Mouse (Mus musculus) frontal cortex, postnatal 25 days (tissue): ENCODE results near the gene Tln2.
"Not testable (repeated sequence)": the region's sequence is repeated elsewhere in the genome, so short reads cannot be mapped to it uniquely, and the experiment has no call there.

Source experiments
- DNase-seq, 2 experiments: peaks; one replicate each; pipeline ENCODE4 v3.0.0; 2022; ENCODE audit warnings: low spot score in 2 of 2

Gene Tln2

DNA sequence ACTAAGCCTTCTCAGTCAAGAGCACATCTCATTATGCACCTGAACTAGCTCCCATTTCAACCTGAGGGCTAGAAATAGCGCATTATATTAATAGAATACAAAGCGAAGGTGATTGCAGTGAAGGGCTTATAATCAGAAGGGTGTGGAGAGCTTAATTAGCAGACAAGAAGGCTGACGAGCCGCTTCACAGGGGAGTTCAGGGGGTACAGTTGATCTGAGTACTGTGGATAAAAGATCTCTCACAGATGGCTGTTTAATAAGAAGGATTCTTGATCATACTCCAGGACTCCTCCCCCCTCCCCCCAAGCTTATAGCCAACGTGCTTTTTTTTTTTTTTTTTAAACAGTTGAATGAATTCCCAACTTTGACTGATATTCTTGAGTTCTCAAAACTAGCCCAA lies 198.0 kb downstream of the Tln2 start:
- DNase-seq, result no peak

DNA sequence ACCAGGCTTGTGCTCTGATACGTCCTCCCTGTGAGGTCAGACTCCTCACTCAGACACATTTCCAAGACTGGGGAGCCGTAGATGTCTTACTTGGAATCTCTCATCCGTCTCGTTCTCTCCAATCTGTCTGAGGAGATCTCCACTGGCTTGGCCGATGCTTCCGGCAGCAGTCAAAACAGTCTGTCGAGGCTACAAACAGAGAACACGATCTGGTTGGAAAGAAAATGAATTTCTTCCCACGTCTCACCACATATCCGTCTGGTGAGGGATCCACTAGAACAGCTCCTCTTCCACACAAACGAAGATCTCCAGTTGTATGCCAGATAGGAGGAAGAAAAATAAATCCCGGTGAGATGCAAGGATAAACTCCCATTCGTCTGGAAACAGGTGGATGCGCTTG lies 205.1 kb downstream of the Tln2 start:
- no peak for DNase-seq

DNA sequence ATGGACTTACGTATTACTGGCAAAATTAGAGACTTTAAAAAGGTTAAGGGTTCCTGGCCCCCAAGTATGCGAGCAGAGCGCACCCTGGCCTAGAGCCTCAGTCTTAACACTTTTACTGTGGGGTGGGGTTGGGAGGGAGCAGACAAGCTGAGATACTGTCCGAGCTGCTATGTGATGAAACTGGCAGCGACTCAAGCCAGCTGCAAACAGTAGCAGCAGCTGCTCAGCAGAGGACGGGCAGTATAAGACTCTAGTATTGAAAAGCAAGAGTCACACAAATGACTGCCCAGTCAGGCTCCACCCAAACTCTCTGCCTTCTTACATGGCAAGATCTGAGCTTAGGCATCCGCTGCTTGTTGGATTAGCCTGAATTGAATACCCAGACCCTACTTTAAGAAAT lies 206.1 kb downstream of the Tln2 start:
- no peak for DNase-seq

DNA sequence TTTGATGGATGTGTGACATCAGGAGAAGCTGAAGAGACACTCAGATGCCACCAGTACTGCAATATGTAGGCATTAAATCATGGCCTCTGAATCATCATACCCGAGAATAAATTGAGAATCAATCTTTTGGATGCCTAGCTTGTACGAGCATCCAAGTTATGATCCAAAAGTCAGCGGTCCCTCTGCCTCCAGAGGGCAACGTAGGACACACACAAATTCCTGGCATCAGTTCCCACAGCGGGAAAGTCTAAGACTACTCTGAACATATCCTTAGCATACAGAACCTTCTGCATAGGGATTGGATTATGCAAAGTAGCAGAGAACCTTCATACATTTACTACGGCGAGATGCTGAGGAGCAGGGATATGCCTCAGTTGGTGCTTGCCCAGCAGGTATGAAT lies 210.5 kb downstream of the Tln2 start:
- no peak for DNase-seq

GRCm38 (mm10) chr9:67347184-67347583 lies 212.3 kb downstream of the Tln2 start:
- no peak for DNase-seq

DNA sequence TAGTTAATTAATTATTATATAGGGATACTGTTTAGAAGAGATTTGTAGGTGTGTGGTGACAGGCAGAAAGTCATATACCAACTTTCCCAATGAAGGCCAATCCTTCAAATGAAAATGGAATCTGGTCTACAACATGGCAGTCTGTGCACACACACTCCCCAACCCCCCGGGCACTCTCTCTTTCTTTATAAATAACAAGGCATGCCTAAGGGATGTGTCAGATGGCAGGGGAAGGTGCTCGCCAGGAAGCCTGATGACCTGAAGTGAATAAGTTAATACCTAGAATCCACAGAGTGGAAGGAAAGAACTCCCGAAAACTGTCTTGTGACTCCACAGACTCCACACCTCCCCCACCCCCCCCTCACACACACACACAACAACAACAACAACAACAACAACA lies 228.2 kb downstream of the Tln2 start:
- no peak for DNase-seq

DNA sequence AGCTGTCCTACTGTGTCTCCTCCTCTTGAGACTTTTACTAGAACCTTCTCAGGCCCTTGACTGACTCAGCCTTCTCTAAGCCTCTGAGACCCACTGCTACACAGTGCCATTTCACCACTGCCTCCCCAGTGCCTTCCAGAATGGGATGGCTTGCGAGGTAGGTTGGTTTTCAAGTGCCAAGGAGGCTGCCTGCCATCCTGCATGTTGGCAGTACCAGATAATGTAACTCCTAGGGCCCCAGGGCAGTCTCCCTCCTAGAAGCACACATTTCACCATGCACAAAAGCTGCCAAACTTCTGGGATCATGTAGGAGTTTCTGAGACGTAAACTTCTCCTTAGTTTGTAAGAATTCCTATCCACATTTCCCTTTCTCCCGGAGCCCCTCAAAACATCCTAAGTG lies 231.1 kb downstream of the Tln2 start:
- DNase-seq, result no peak

GRCm38 (mm10) chr9:67321886-67322285 lies 237.6 kb downstream of the Tln2 start:
- no peak for DNase-seq

DNA sequence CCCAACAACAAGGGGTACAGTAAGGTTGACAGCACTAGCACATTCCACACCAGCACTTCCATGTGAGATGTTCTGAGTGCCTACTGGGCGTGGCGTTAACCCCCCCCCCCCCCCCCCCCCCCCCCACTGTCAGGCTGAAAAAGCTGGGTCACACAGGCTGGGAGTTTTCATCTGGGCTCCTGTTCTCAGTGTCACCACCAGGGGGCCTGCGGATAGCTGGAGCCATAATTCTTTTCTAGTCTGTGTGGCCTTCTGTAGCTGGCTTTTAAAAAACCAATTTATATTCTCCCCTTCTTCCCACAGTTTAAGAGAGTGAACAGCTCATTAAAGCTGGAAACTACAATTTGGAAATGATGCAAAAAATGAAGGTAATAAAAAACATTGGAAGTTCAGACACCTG lies 244.1 kb downstream of the Tln2 start:
- peak; percentile 28 to 61 for DNase-seq

GRCm38 (mm10) chr9:67304992-67305391 lies 254.5 kb downstream of the Tln2 start:
- DNase-seq, result no peak

DNA sequence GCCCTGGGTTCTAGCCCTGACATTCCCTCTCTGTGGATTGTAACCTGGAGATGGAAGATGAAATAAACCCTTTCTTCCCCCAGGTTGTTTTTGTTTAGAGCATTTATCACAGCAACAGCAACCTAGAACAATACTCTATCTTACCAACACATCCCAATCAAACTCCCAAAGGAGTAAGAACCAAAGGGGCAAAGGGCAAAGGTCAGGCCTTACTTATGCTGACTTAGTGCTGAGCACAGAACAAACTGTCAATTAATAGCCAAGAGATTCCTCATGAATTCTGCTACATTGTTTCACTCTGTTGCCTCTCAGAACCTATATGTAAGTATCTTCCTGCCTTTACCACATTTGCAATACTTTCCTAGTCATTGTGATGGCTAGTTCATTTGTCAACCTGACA lies 255.5 kb downstream of the Tln2 start:
- no peak for DNase-seq

- no peak for DNase-seq
Measured at GRCm38 (mm10) chr9:67303038-67303437, 256.5 kb downstream of the Tln2 start.

GRCm38 (mm10) chr9:67302386-67302989 lies 257.0 kb downstream of the Tln2 start:
- DNase-seq, result no peak

DNA sequence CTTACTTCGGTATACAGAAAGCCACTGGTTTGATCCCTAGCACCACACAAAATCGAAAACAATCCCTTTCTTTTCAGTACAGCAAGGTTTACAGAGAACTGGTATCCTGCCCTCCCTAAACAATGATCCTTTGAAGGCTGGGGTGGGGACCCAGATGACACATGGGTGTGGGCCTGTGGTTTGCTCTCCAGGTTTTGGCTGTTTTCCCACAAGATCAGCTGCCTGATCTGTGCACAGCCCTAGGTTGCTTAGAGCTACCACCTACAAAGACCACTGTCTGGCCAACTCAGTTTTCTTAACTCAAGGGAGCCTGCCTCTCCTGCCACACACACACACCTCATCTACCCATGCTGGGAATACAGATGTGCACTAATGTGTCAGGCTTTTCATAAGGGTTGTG lies 257.9 kb downstream of the Tln2 start:
- DNase-seq, result no peak

GRCm38 (mm10) chr9:67300769-67301168 lies 258.7 kb downstream of the Tln2 start:
- DNase-seq, result no peak

DNA sequence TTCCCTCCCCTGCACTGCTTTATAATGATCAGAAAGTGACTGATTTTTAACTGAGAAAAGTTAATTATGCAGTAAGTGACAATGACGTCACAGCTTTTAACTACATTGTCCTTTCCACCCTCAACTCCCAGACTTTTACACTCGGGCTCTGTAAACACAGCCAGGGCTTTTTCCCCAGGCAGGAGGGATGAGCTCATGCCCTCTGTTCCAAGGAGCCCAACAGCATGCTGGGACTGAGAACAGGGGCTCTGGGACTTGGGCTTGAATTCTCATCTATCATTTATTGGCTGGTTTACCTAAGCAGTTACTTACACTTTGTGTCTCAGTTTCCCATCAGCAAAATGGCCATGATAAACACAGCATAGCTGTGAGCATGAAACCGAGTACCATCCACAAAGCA lies 259.2 kb downstream of the Tln2 start:
- DNase-seq, result no peak

- DNase-seq, result no peak
Measured at GRCm38 (mm10) chr9:67299164-67299563, 260.3 kb downstream of the Tln2 start.

DNA sequence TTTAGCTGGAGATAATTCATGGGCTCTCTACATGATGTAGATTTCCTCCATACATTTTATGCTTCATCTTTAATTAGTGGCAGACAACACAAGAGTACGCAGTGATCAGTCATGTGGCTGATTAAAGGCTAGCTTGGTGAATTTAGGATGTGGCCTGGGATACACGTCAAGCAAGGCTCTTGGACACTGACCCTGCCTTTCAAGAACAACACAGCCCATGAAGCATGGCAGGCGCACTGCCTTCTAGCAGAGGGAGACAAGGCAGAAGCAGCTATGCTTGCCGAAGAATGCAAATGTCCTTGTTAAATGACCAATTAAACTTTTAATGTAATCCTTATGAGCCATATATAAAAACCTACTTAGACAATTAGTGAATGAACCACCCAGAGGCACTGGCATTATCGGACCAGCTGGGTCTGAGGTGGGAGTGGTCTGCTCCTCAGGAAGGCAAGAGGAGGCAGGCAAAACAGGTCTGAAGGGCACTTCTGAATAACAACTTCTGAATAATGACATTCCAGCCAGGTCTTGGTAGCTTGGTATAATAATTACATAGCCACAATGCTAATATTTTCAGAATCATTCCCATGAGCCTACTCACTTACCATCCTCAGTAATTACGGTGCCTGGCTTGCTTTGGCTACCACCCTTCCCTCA lies 262.1 kb downstream of the Tln2 start:
- DNase-seq, result no peak

- no peak for DNase-seq
Measured at GRCm38 (mm10) chr9:67287457-67287856, 272.0 kb downstream of the Tln2 start.

- DNase-seq, result no peak
Measured at GRCm38 (mm10) chr9:67286801-67287200, 272.7 kb downstream of the Tln2 start.

GRCm38 (mm10) chr9:67285544-67285943 lies 274.0 kb downstream of the Tln2 start:
- no peak for DNase-seq

DNA sequence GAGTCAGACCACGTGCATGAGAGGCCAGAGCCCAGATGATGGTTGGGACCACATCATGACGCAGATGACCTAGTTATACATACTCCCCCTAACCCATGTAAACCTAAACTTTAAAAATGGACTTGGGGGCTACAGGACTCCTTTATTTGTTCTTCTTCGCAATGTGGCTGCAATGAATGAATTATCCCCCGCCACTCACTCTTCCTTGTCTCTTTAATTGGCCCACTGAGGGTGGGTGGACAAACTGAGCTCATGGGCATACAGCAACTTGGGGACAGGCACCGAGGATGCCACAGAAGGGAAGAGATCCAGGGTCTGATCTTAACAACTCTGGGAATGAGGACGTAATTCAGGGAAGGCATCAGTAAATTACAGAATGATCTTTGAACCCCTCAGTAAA lies 277.7 kb downstream of the Tln2 start:
- no peak for DNase-seq

GRCm38 (mm10) chr9:67280311-67280710 lies 279.2 kb downstream of the Tln2 start:
- DNase-seq, result not testable (repeated sequence)

GRCm38 (mm10) chr9:67276446-67276845 lies 283.1 kb downstream of the Tln2 start:
- DNase-seq, result peak in 1 of 2 experiments; percentile 19
